Mouse (Mus musculus) midbrain, embryonic 15.5 days (tissue): Measurements from ENCODE around the gene H2-DMa. TPM values are rescaled to one million over a fixed set of nuclear protein-coding genes. Genes with fewer than 3 reads are reported as not detected.

ENCODE experiments used
- ATAC-seq: fragments of 200-750 bp; cut with Nextera tagmentation; replicated peaks from 2 replicates; pipeline ENCODE4 v1.8.0; 2017; ENCODE audit warnings: moderate TSS enrichment
- H3K27ac ChIP-seq: fragments of 300-500 bp; sonication (generic); 2 replicates; pipeline ENCODE4 v1.5.1; 2015; ENCODE audit warnings: mild to moderate bottlenecking, inconsistent platforms
- H3K27me3 ChIP-seq: fragments of 300-500 bp; sonication (generic); replicated peaks from 2 replicates; pipeline ENCODE4 v1.6.1; 2015; ENCODE audit warnings: inconsistent platforms
- H3K36me3 ChIP-seq: fragments of 300-500 bp; sonication (generic); replicated peaks from 2 replicates; pipeline ENCODE4 v1.6.1; 2015; ENCODE audit warnings: inconsistent platforms
- H3K4me1 ChIP-seq: fragments of 300-500 bp; sonication (generic); 2 replicates; pipeline ENCODE4 v1.6.1; 2015; ENCODE audit warnings: inconsistent platforms
- H3K4me2 ChIP-seq: fragments of 300-500 bp; sonication (generic); 2 replicates; pipeline ENCODE4 v1.6.1; 2015; ENCODE audit warnings: inconsistent platforms, mild to moderate bottlenecking, moderate library complexity
- H3K4me3 ChIP-seq: fragments of 300-500 bp; sonication (generic); 2 replicates; pipeline ENCODE4 v1.5.1; 2015; ENCODE audit warnings: mild to moderate bottlenecking, inconsistent platforms
- H3K9ac ChIP-seq: fragments of 300-500 bp; sonication (generic); 2 replicates; pipeline ENCODE4 v1.6.1; 2015; ENCODE audit warnings: mild to moderate bottlenecking, inconsistent platforms
- H3K9me3 ChIP-seq: fragments of 300-500 bp; sonication (generic); 2 replicates; pipeline ENCODE4 v1.6.1; 2016; ENCODE audit warnings: inconsistent platforms
- WGBS: fragments of 180-500 bp; shearing (Covaris S2); methylation state at CpG from one replicate; pipeline ENCODE4 v1.1.7; 2015; ENCODE audit warnings: mixed read lengths; 5-methylcytosine and 5-hydroxymethylcytosine counted together
- polyA plus RNA-seq: library from polyadenylated mRNA; unstranded; fragments of >200 nt; fragmentation: Nextera tagmentation; extraction: Ambion mirVana; gene quantifications from 2 replicates; pipeline ENCODE4 v1.2.1, GENCODE M21; 2015

H2-DMa gene
- 17.2 and 18.8 TPM in 2 replicates for polyA plus RNA-seq

DNA sequence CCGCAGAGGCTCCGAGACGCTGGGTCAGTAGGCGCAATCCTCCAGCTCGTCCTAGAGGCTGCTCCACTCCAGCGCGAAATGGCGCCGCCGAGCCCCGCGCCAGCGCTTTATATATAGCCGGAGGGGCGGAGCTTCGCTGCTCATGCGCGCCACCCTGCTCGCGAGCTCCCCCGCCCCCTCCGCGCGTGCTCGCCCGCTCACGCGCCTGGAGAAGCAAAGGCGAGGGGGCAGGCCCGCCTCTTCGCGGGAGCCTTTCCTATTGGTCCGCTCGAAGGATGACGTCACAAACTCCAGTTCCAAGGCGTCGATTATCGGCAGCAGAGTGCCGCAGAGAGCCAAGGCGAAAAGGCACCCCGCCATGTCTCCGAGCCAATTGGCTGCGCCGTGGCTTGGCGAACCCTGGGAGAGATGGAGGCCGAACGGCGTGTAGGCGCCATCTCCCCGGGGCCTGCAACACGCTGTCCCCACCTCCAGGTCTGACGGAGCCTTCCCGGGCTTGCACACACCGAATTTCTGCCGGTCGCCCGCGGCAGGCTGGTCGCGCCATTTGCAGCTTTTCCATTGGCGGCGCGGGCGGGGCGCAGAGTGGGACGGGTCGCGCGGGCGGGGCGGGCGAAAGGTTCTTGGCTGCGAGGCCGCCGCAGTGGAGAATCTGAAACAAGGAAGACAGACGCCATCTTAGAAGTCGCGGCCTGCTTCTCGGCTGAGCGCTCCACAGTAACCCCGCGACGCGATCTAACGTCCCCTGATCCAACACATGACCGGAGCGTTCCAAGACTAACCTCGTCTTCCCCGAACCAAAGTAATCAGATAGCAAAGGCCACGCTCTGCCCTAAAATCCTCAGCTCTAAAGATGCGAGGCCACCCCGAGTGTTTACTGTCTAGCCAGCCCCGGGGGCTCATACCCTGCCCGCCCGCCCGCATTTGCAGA lies at the start of gene H2-DMa:
H2-DMa (plus strand) TSS at position 293 of the 931 bp plus-strand sequence.
- under 1% methylated on average over 96 of the region's 96 CpGs for WGBS
- no peaks in the 10 kb centered on the region for H3K9me3 ChIP-seq
- H3K4me2 ChIP-seq: peak within 1 kb of the TSS; percentile 88
- peak within 1 kb of the TSS; percentile 100 for H3K27ac ChIP-seq
- peaks cover 42% of the 10 kb centered on the region for H3K4me1 ChIP-seq
- H3K4me3 ChIP-seq: peak within 1 kb of the TSS; percentile 90
- peak; percentile 82 for ATAC-seq
- no peaks in the 10 kb centered on the region for H3K27me3 ChIP-seq
- peaks cover 15% of the 10 kb centered on the region for H3K36me3 ChIP-seq
- H3K9ac ChIP-seq: peak within 1 kb of the TSS; percentile 98

DNA sequence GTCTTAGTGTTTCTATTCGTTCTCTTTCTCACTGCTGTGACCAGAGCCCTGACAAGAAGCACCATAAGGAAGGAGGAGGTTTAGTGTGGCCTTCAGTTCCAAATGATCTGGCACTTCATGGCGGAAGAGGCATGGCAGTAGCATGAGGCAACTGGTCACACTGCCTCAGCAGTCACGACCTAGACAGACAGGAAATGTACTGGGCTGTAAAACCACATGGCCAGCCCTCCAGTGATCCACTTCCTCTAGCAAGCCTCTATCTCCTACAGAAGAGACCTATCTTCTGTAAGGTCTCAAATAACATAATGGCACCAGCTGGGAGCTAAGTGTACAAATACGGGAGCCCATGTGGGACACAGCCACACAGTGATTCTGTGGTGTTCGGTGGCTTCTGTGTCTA lies 47.2 kb upstream of the H2-DMa start:
- Histone ChIP-seq H3K27me3 (peaks cover 7% of the 10 kb centered on the region), H3K27ac (no peak overlapping the region), H3K4me1 (peaks cover 9% of the 10 kb centered on the region), H3K4me3 (no peak overlapping the region), H3K9ac (no peak overlapping the region), H3K9me3 (no peaks in the 10 kb centered on the region), H3K36me3 (no peaks in the 10 kb centered on the region), H3K4me2 (no peak overlapping the region)
- ATAC-seq: no peak
- WGBS: 76% methylated on average over 5 of the region's 5 CpGs

DNA sequence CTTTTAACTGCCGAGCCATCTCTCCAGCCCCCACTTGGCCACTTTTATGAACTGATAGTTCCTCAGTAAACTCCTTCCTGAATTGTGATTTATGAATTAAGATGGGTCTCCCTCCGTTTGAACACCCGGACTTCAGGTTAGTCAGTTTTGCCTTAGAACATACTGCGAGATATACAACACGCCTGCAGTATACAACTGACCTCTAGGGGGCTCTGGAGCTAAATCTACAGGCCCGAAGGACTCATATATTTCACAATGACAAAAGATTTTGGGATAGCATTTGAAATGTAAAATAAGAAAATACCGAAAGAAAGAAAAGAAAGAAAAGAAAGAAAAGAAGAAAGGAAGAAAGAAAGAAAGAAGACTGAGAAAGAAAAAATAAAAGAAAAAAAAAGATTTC lies 44.1 kb upstream of the H2-DMa start:
- Histone ChIP-seq H3K36me3 (no peaks in the 10 kb centered on the region), H3K9me3 (no peaks in the 10 kb centered on the region), H3K27ac (no peak overlapping the region), H3K27me3 (peaks cover 10% of the 10 kb centered on the region), H3K4me2 (no peak overlapping the region), H3K4me3 (no peak overlapping the region), H3K9ac (no peak overlapping the region), H3K4me1 (peaks cover 9% of the 10 kb centered on the region)
- 43% methylated on average over 7 of the region's 7 CpGs for WGBS
- ATAC-seq: no peak

DNA sequence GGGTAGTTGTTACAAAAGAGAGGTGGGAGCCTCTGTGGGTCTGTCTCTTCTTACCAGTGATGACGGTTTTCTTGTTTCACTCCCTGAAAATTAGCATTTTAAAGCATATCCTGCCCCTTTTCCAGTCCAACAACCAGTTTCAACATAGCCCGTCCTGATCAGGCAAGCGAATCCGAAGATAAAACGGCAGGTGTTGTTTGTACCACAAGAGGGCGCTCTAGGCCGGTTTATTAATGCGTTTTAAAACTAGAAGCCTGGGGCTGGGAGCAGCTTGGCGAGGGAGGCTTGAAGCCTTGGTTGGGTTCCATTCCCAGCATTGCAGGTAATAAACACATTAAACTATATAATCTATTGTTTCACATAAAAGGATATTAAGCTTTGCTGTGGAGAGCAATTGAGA lies 41.8 kb upstream of the H2-DMa start:
- Histone ChIP-seq H3K4me2 (no peak overlapping the region), H3K27me3 (peaks cover 10% of the 10 kb centered on the region), H3K4me3 (no peak overlapping the region), H3K9ac (no peak overlapping the region; the same call in 1 of the 2 replicates), H3K4me1 (peaks cover 9% of the 10 kb centered on the region), H3K36me3 (no peaks in the 10 kb centered on the region), H3K9me3 (no peaks in the 10 kb centered on the region), H3K27ac (no peak overlapping the region)
- WGBS: 3% methylated on average over 9 of the region's 9 CpGs
- ATAC-seq: no peak

DNA sequence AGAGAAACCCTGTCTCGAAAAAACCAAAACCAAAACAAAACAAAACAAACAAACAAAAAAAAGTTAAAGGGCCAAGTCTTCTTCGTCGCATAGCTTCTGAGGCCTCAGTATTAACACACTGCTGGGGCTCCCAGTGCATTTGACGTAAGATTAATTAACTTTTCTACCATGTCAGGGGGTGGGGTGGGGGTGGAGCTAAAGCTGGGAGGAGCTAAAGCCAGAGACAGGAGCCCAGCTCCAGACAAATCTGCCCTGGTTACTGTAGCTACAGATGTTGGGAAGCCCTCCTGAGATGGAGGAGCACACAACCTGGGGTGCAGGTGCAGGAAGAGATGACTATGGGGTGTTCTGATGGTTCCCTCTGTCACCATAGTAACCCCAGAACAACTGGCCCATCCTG lies 41.2 kb upstream of the H2-DMa start:
- H3K36me3 ChIP-seq: no peaks in the 10 kb centered on the region
- H3K27ac ChIP-seq: no peak overlapping the region
- peaks cover 10% of the 10 kb centered on the region for H3K27me3 ChIP-seq
- no peak overlapping the region for H3K4me2 ChIP-seq
- H3K9me3 ChIP-seq: no peaks in the 10 kb centered on the region
- H3K4me3 ChIP-seq: no peak overlapping the region
- ATAC-seq: no peak
- WGBS: 61% methylated on average over 4 of the region's 4 CpGs
- peaks cover 10% of the 10 kb centered on the region for H3K4me1 ChIP-seq
- no peak overlapping the region for H3K9ac ChIP-seq

DNA sequence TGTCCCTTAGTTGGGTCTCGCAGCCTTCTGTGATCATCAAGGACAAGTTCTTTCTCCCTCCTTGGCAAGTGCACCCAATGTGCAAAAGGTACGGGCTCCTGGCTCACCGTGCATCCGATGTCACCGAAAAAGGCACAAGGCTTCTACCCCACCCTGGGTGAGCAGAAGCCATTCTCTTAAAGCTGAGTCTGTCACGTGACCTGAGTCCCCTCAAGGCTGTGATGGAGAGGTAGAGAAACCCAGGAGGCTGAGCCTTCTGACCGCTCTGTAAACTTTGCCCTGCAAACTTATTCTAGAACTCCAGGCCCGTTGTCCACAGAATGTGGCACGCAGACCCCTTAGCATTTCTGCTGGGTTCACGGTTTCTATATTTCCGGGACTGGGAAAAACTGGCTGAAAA lies 40.3 kb upstream of the H2-DMa start:
- WGBS: 91% methylated on average over 11 of the region's 11 CpGs

DNA sequence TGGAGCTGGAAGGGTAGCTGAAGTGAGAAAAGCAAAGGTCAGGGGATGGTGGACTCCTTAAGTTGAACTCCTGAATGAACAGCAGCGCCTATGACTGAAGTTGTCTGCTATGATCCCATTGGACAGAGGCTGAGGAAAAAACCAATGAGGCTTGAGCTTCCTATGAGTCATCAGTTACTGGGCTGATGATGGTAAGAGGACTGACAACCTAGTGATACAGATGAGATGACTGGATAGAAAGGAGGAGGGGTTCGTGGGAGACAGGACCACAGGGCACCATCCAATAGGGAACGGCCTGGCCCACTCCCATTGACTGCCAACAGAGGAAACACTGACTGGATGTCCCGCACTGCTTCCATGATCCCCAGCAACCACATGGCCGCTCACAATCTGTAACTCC lies 39.7 kb upstream of the H2-DMa start:
- WGBS: 16% methylated on average over 5 of the region's 5 CpGs
- peak; percentile 88 for ATAC-seq
- H3K4me2 ChIP-seq: no peak overlapping the region

More for the DNA sequence above, 40.3 kb upstream of the H2-DMa start:
- H3K9ac ChIP-seq: no peak overlapping the region
- H3K27ac ChIP-seq: no peak overlapping the region
- H3K27me3 ChIP-seq: peaks cover 10% of the 10 kb centered on the region
- no peak overlapping the region for H3K4me3 ChIP-seq
- ATAC-seq: no peak
- H3K4me2 ChIP-seq: no peak overlapping the region
- no peaks in the 10 kb centered on the region for H3K36me3 ChIP-seq
- peaks cover 12% of the 10 kb centered on the region for H3K4me1 ChIP-seq
- H3K9me3 ChIP-seq: no peaks in the 10 kb centered on the region

DNA sequence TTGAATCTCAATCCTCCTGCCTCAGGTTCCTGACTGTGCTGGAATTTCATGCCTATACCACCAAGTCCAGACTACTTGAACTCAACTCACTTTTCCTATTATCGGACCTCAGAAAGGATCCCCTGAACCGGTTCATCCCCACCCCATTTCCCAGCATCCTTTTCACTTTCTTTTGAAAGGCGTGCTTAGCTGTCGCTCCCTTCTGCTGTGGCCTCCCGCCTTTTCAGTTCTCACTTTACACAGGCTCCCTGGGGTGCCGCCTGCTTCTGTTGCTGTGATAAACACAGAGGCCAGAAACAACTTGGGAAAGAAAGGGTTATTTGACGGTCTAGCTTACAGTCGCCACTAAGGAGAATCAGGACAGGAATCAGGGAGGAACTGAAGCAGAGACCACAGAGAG lies 36.2 kb upstream of the H2-DMa start:
- H3K4me2 ChIP-seq: no peak overlapping the region
- ATAC-seq: no peak
- H3K9me3 ChIP-seq: no peaks in the 10 kb centered on the region
- H3K27me3 ChIP-seq: no peaks in the 10 kb centered on the region
- H3K36me3 ChIP-seq: no peaks in the 10 kb centered on the region
- H3K27ac ChIP-seq: no peak overlapping the region
- 2% methylated on average over 8 of the region's 8 CpGs for WGBS
- no peak overlapping the region for H3K4me3 ChIP-seq
- no peak overlapping the region for H3K9ac ChIP-seq
- 0 out of 2 replicates have a peak, but pooled peaks cover 3% of the 10 kb centered on the region for H3K4me1 ChIP-seq

More for the DNA sequence above, 39.7 kb upstream of the H2-DMa start:
- no peak overlapping the region for H3K27ac ChIP-seq
- no peak overlapping the region for H3K9ac ChIP-seq
- H3K36me3 ChIP-seq: no peaks in the 10 kb centered on the region
- no peak overlapping the region for H3K4me3 ChIP-seq
- H3K4me1 ChIP-seq: peaks cover 12% of the 10 kb centered on the region
- no peaks in the 10 kb centered on the region for H3K9me3 ChIP-seq
- H3K27me3 ChIP-seq: peaks cover 10% of the 10 kb centered on the region

DNA sequence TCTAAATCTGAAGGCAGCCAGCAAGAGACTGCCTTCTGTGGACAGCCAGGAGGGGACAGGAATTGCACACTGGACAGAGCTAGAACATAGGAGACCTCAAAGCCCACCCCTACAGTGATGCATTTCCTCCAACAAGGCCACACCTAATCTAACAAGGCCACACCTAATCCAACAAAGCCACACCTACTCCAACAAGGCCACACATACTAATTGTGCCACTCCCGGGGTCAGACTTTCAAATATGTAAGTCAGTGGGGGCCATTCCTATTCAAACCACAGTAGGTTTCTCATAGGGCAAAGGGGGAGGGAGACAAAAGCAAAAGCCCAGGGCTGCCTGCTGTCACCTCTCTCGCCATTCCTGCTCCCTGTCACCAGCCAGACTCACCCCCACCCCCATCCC lies 32.0 kb upstream of the H2-DMa start:
- Histone ChIP-seq H3K9me3 (no peaks in the 10 kb centered on the region), H3K36me3 (no peaks in the 10 kb centered on the region), H3K4me3 (no peak overlapping the region), H3K27ac (no peak overlapping the region), H3K4me1 (0 out of 2 replicates have a peak, but pooled peaks cover 3% of the 10 kb centered on the region), H3K4me2 (no peak overlapping the region), H3K27me3 (no peaks in the 10 kb centered on the region), H3K9ac (no peak overlapping the region)
- no peak for ATAC-seq
- 27% methylated on average over 2 of the region's 2 CpGs for WGBS

DNA sequence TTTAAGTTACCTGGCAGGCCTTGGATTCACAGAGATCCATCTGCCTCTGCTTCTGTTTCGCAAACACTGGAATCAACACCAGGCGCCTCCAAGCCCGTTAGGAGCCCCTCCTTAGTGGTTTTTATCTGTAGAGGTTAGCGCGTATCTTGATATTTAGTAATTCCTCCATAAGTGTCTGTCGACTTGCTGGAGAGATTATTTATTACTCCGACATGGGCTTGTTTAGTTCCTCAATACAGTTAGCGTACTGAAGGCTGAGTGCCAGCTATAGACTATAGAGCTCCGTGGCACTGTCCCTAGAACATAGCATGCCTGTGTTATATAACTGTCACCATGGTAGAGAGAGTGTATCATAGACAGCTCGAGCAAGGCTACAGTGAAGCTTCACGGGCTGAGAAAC lies 31.2 kb upstream of the H2-DMa start:
- Histone ChIP-seq H3K4me2 (no peak overlapping the region), H3K36me3 (no peaks in the 10 kb centered on the region), H3K9me3 (no peaks in the 10 kb centered on the region), H3K9ac (no peak overlapping the region), H3K4me3 (no peak overlapping the region), H3K27me3 (no peaks in the 10 kb centered on the region), H3K4me1 (0 out of 2 replicates have a peak, but pooled peaks cover 2% of the 10 kb centered on the region), H3K27ac (no peak overlapping the region)
- ATAC-seq: no peak
- WGBS: 89% methylated on average over 11 of the region's 11 CpGs

DNA sequence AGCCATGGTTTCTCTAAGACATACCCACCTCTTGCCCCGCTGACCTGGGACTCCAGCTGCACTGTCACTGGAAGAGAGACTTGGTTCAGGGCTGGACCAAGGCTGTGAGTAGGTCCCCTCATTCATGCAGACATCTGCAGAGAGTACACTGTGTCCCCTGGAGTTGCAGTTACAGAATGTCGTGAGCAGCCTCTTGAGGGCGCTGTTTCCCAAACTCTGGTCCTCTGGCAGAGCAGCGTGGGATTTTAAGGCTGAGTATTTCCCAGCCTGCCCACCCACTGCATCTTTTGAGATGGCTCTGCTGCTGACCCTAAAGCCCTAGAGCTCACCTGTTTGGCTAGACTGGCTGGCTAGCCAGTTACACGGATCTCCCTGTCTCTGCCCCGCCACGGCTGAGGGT lies 28.4 kb upstream of the H2-DMa start:
- Histone ChIP-seq H3K4me3 (no peak overlapping the region), H3K9me3 (no peaks in the 10 kb centered on the region), H3K36me3 (no peaks in the 10 kb centered on the region), H3K4me1 (no peaks in the 10 kb centered on the region), H3K9ac (no peak overlapping the region), H3K27ac (no peak overlapping the region), H3K27me3 (no peaks in the 10 kb centered on the region), H3K4me2 (no peak overlapping the region)
- WGBS: 52% methylated on average over 7 of the region's 7 CpGs
- no peak for ATAC-seq

DNA sequence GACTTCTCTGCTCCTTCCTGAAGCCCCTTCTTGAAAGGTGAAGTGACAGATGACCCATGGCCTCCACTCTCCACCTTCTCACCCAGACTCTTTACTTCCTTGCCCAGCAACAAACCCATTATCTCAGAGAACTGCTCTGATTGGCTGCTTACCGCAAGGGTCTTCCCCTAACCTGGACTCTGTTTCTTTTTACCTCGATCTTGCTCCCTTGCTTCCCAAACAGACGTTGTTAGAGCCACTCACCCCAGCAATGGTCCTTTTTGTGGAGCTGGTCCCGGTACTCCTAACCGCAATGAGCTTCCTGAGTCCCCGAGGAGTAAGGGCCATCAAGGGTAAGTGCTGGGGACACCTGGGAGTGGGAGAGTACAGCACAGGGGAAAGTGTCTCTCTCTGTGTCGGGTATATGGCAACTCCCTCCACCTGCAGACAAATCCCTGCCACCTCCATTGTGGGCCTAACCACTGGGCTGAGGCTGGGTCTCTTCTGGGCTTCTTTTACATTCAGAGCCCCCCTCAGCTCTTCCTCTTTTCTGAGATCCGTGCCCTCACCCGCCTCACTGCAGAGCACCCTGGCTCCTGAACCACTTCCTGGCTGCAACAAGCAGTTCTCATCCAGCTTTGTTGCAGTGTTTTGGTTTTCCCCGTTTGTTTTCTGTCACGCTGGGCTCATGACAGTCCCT lies 27.0 kb upstream of the H2-DMa start, which contains the start of gene H2-Oa:
H2-Oa (plus strand) TSS at position 144 of the 679 bp plus-strand sequence.
- Histone ChIP-seq H3K9me3 (no peaks in the 10 kb centered on the region), H3K4me1 (no peaks in the 10 kb centered on the region), H3K9ac (no peak within 1 kb of the TSS), H3K4me3 (no peak within 1 kb of the TSS), H3K27me3 (no peaks in the 10 kb centered on the region), H3K4me2 (no peak within 1 kb of the TSS), H3K27ac (no peak within 1 kb of the TSS), H3K36me3 (no peaks in the 10 kb centered on the region)
- ATAC-seq: no peak
- 49% methylated on average over 11 of the region's 11 CpGs for WGBS
